Mouse (Mus musculus) pancreas, adult 10 weeks (tissue): ENCODE measurements around the gene Ap1m2. TPM values are rescaled to one million over a fixed set of nuclear protein-coding genes. Genes with fewer than 3 reads are reported as not detected.

Experiments
- polyA plus RNA-seq: library from polyadenylated mRNA; stranded (reverse); fragments of 350-450 nt; fragmentation: Illumina TruSeq; extraction: RNeasy Lipid Tissue Mini Kit (QIAGEN cat#74804); gene quantifications from one replicate; pipeline ENCODE4 v1.2.3, GENCODE M21; 2015; ENCODE audit warnings: low read depth, low replicate concordance; ENCODE audit not compliant: insufficient read depth

The Ap1m2 gene
- polyA plus RNA-seq = 11.4 TPM

GRCm38 (mm10) chr9:21312134-21312533 is at the start of gene Ap1m2:
TSS of gene Ap1m2 (minus strand) at chr9:21312337.

GRCm38 (mm10) chr9:21320619-21321512 is 8.7 kb upstream of the Ap1m2 start, which contains the start of gene Slc44a2:
TSS of gene Slc44a2 (plus strand) at chr9:21320698.

GRCm38 (mm10) chr9:21291022-21291787 is 20.9 kb downstream of the Ap1m2 start, which contains the start of gene Cdkn2d:
TSS of gene Cdkn2d (minus strand) at chr9:21291407.

GRCm38 (mm10) chr9:21287571-21288402 is 24.4 kb downstream of the Ap1m2 start, which contains the start of gene Kri1:
TSS of gene Kri1 (minus strand) at chr9:21287969.

GRCm38 (mm10) chr9:21265000-21265561 is 47.1 kb downstream of the Ap1m2 start, which contains the start of gene Atg4d:
TSS of gene Atg4d (plus strand) at chr9:21265293.

GRCm38 (mm10) chr9:21248326-21248725 is 63.8 kb downstream of the Ap1m2 start, which contains the start of gene S1pr5:
TSS of gene S1pr5 (minus strand) at chr9:21248443.

Other genes starting within 250 kb of the Ap1m2 start
- not detected for gene Zglp1, start 245.2 kb downstream of the Ap1m2 start, polyA plus RNA-seq
- 0.74 TPM for gene Gm49373, start 239.2 kb downstream of the Ap1m2 start, polyA plus RNA-seq
- gene Fdx1l, start 238.7 kb downstream of the Ap1m2 start, polyA plus RNA-seq = 12.7 TPM
- gene Gm38431, start 220.3 kb downstream of the Ap1m2 start, polyA plus RNA-seq = 4.2 TPM
- 4.9 TPM for gene Raver1, start 220.3 kb downstream of the Ap1m2 start, polyA plus RNA-seq
- gene Tyk2, start 181.1 kb downstream of the Ap1m2 start, polyA plus RNA-seq = 6.1 TPM
- 23.2 TPM for gene Cdc37, start 162.4 kb downstream of the Ap1m2 start, polyA plus RNA-seq
- gene Pde4a, start 146.6 kb downstream of the Ap1m2 start, polyA plus RNA-seq = 12.9 TPM
- 10.2 TPM for gene Keap1, start 73.0 kb downstream of the Ap1m2 start, polyA plus RNA-seq
- not detected for gene S1pr5, start 63.9 kb downstream of the Ap1m2 start, polyA plus RNA-seq
- 5.9 TPM for gene Atg4d, start 47.0 kb downstream of the Ap1m2 start, polyA plus RNA-seq
- gene Kri1, start 24.4 kb downstream of the Ap1m2 start, polyA plus RNA-seq = 14.5 TPM
- gene Cdkn2d, start 20.9 kb downstream of the Ap1m2 start, polyA plus RNA-seq = 5.5 TPM
- gene Slc44a2, start 8.4 kb upstream of the Ap1m2 start, polyA plus RNA-seq = 16.7 TPM
- gene Ilf3, start 55.5 kb upstream of the Ap1m2 start, polyA plus RNA-seq = 18.0 TPM
- 58.6 TPM for gene Qtrt1, start 99.5 kb upstream of the Ap1m2 start, polyA plus RNA-seq
- gene Dnm2, start 112.6 kb upstream of the Ap1m2 start, polyA plus RNA-seq = 30.4 TPM
- 4.5 TPM for gene Tmed1, start 197.9 kb upstream of the Ap1m2 start, polyA plus RNA-seq
- gene AB124611, start 213.8 kb upstream of the Ap1m2 start, polyA plus RNA-seq = 1.3 TPM
- 14.4 TPM for gene Carm1, start 234.6 kb upstream of the Ap1m2 start, polyA plus RNA-seq